Mouse (Mus musculus) bone marrow macrophage, adult 2 months (primary cell): ENCODE measurements at regions not wholly inside any gene's neighbourhood (a gene's known extent, or its start where the extent isn't known, plus 50 kb on each side); places are given as distances from the start of the nearest gene placed in this dataset.

Experiments
- CTCF ChIP-seq: IDR thresholded peaks from 2 replicates; pipeline ENCODE4 v1.5.1; 2012; ENCODE audit warnings: low read depth, mild to moderate bottlenecking, low read length, moderate library complexity
- POLR2A ChIP-seq: IDR thresholded peaks from 2 replicates; pipeline ENCODE4 v1.6.1; 2012; ENCODE audit warnings: mild to moderate bottlenecking, low read depth, low read length, borderline replicate concordance

- TF ChIP-seq CTCF (no peak), POLR2A (no peak)
These were observed 275.9 kb upstream of the Zfp507 start for GRCm38 (mm10) chr7:36078666-36079065.
